Mouse (Mus musculus): Measurements from ENCODE around the gene Snx29. TPM values are rescaled to one million over a fixed set of nuclear protein-coding genes. Genes with fewer than 3 reads are reported as not detected.

Snx29 gene
- polyA plus RNA-seq, 1 experiment from 2014 or later, result 17.4 TPM

- Histone ChIP-seq H3K27ac (no peak within 1 kb of the TSS), H3K36me3 (no peaks in the 10 kb centered on the region), H3K4me3 (replicated peaks) (no peak within 1 kb of the TSS), H3K9ac (replicated peaks) (no peak within 1 kb of the TSS), H3K4me2 (no peak within 1 kb of the TSS), H3K9me3 (no peaks in the 10 kb centered on the region), H3K4me1 (replicated peaks) (peaks cover 9% of the 10 kb centered on the region), H3K27me3 (no peaks in the 10 kb centered on the region)
- no peak for ATAC-seq (ENCODE audit: insufficient number of reproducible peaks, insufficient read depth, low FRiP score, low TSS enrichment, low read depth)
- 77% methylated on average over 7 of the region's 7 CpGs for WGBS
These were observed 9.2 kb upstream of the Snx29 start, which contains the start of gene Tnfrsf17 for GRCm38 (mm10) chr16:11313512-11313911. TSS of gene Tnfrsf17 (plus strand) at chr16:11313812.

- H3K4me2 ChIP-seq, result no peak overlapping the region
- no peak for ATAC-seq (ENCODE audit: insufficient number of reproducible peaks, insufficient read depth, low FRiP score, low TSS enrichment, low read depth)
- 88% methylated on average over 5 of the region's 5 CpGs for WGBS
- H3K4me3 ChIP-seq (replicated peaks), result no peak overlapping the region
- no peaks in the 10 kb centered on the region for H3K9me3 ChIP-seq
- no peaks in the 10 kb centered on the region for H3K36me3 ChIP-seq
- peaks cover 9% of the 10 kb centered on the region for H3K4me1 ChIP-seq (replicated peaks)
- no peak overlapping the region for H3K27ac ChIP-seq
- no peak overlapping the region for H3K9ac ChIP-seq (replicated peaks)
- no peaks in the 10 kb centered on the region for H3K27me3 ChIP-seq
These were observed 6.9 kb upstream of the Snx29 start for GRCm38 (mm10) chr16:11315786-11316320.

GRCm38 (mm10) chr16:11316748-11317147 lies 6.0 kb upstream of the Snx29 start:
- Histone ChIP-seq H3K27me3 (no peaks in the 10 kb centered on the region), H3K9ac (replicated peaks) (no peak overlapping the region), H3K4me2 (no peak overlapping the region), H3K4me3 (replicated peaks) (no peak overlapping the region), H3K4me1 (replicated peaks) (peaks cover 9% of the 10 kb centered on the region), H3K9me3 (no peaks in the 10 kb centered on the region), H3K36me3 (no peaks in the 10 kb centered on the region), H3K27ac (peak overlapping the region; percentile 84)
- WGBS, result 75% methylated on average over 5 of the region's 5 CpGs
- no peak for ATAC-seq (ENCODE audit: insufficient number of reproducible peaks, insufficient read depth, low FRiP score, low TSS enrichment, low read depth)

DNA sequence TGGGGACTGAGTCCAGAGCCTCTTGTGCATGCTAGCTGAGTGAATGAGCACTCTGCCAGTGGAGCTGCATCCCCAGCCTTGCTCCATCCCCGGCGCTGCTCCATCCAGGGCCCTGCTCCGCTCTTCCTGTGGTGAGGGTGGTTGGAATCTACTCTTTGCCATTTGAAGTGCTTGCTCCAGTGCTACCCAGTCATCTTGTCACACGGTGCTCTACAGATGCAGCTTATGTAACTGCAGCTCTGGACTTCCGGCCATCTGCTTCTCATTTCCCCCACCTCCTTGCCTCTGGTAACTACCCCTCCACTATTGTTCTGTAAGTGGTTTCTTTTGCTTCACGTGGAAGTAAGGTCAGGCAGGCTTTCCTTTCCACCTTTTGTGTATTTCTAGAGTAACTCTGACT lies 5.4 kb upstream of the Snx29 start:
- Histone ChIP-seq H3K9ac (replicated peaks) (no peak overlapping the region), H3K4me1 (replicated peaks) (peaks cover 14% of the 10 kb centered on the region), H3K4me3 (replicated peaks) (no peak overlapping the region), H3K27me3 (no peaks in the 10 kb centered on the region), H3K27ac (peak overlapping the region; percentile 84), H3K9me3 (no peaks in the 10 kb centered on the region), H3K4me2 (0 out of 2 replicates have a peak overlapping the region, but pooled peaks have one; percentile 11), H3K36me3 (no peaks in the 10 kb centered on the region)
- WGBS, result 25% methylated on average over 6 of the region's 6 CpGs
- ATAC-seq (ENCODE audit: insufficient number of reproducible peaks, insufficient read depth, low FRiP score, low TSS enrichment, low read depth), result peak; percentile 26; the same call in 1 of the 2 replicates

DNA sequence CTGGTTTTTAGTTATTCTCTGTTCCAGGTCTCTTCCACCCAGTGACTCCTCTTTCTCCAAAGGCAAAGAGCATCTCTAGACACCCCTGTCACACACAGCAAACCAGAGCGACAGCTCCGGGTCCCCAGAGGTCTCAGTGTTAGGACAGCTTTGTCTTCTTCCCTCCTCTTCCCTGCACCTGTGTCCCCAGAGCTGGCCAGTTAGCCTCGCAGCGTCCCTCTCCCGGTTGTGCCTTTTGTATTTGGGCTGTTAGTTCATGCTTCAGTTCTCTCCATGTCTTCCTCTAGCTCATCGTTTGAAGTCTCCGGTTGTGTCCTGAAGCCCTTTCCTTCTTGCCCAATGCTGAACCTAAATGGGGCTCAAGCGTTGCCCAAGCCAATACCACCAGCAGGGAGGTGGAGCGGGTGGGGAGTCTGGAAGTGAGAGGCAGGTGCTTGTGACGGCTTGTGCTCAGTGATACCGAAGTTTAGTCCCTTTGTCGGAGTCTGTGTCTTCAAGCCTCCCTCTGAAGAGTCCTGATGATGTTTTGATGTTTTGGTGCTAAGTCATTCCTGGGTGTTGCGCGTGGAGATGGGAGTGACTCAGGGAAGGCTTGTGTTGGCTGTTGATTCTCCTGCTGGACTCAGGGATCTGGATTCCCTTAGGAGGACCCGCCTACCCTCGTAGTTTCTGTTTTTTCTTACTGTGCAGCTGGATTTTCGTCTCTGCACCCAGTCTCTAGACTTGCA lies 780 bp downstream of the Snx29 start:
- Histone ChIP-seq H3K36me3 (no peaks in the 10 kb centered on the region), H3K9me3 (no peaks in the 10 kb centered on the region), H3K9ac (replicated peaks) (peak overlapping the region; percentile 85), H3K4me1 (replicated peaks) (peaks cover 15% of the 10 kb centered on the region), H3K27me3 (no peaks in the 10 kb centered on the region), H3K27ac (0 out of 2 replicates have a peak overlapping the region, but pooled peaks have one; percentile 81), H3K4me3 (replicated peaks) (peak overlapping the region; percentile 86), H3K4me2 (peak overlapping the region; percentile 93)
- WGBS, result 5% methylated on average over 17 of the region's 17 CpGs
- ATAC-seq (ENCODE audit: insufficient number of reproducible peaks, insufficient read depth, low FRiP score, low TSS enrichment, low read depth), result peak; percentile 23

DNA sequence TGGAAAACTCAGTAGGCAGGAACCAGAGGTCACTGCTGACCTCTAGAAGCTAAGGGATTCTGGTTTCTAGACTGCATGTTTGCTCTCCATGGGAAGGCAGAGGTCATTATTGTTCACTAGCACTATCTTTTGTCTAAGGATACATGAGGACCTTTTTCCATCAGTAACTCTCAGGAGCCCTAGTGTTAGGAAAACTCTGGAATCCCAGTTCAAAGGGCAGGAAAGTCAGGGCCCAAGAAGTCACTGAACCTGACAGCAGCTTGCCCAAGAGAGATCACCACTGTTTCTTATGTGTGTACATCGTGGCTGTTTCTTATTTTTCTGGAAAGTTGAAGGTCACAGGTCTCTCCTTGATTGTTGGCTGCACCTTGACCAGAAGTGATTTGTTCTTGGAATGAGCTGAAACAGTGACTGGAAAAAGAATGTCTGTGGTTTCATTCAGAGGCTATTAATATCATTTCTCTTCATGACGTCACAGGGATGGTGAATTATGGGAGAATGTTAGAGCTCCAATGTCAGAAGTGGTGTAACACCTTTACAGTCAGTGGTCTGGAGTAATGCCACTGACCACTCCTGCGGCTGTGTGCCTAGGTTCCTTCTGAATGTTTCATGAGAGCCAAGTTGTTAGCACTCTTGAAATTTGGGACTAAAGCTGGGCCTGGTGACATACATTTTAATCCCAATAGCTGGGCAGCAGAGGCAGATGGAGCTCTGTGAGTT lies 7.5 kb downstream of the Snx29 start:
- Histone ChIP-seq H3K4me2 (no peak overlapping the region), H3K4me1 (replicated peaks) (no peaks in the 10 kb centered on the region), H3K4me3 (replicated peaks) (no peak overlapping the region), H3K36me3 (0 out of 2 replicates have a peak, but pooled peaks cover 6% of the 10 kb centered on the region), H3K27me3 (no peaks in the 10 kb centered on the region), H3K9me3 (no peaks in the 10 kb centered on the region), H3K9ac (replicated peaks) (no peak overlapping the region), H3K27ac (no peak overlapping the region)
- no peak for ATAC-seq (ENCODE audit: insufficient number of reproducible peaks, insufficient read depth, low FRiP score, low TSS enrichment, low read depth)
- WGBS, result 83% methylated on average over 3 of the region's 3 CpGs

- Histone ChIP-seq H3K4me3 (replicated peaks) (no peak overlapping the region), H3K4me2 (no peak overlapping the region), H3K36me3 (0 out of 2 replicates have a peak, but pooled peaks cover 6% of the 10 kb centered on the region), H3K27me3 (no peaks in the 10 kb centered on the region), H3K27ac (no peak overlapping the region), H3K9me3 (no peaks in the 10 kb centered on the region), H3K9ac (replicated peaks) (no peak overlapping the region), H3K4me1 (replicated peaks) (no peaks in the 10 kb centered on the region)
- WGBS, result 84% methylated on average over 1 of the region's 1 CpGs
- ATAC-seq (ENCODE audit: insufficient number of reproducible peaks, insufficient read depth, low FRiP score, low TSS enrichment, low read depth), result no peak
These were observed 8.3 kb downstream of the Snx29 start for GRCm38 (mm10) chr16:11331030-11331429.

DNA sequence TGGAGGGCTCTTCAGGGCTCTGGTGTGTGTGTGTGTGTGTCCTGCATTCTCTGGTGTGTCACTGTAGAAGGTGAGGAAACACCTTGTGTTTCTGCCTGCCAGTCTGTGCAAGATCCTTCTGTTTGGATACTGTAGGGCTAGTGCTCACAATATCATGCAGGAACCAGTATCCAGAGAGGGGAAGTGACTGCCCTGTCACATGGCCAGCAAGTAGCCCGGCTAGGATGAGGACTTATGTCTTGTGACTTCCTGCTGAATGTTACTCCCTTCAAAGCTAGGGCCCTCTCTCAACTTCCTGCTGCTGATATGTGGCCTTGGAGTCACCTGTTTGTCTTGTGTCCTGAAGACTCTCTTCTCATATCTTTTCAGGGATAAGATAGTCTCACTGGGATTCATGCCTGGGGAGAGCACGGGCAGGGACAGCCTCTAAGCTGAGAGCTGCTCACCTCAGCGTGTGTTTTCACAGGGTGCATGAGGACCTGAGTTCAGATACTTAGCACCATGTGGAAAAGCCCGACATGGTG lies 20.6 kb downstream of the Snx29 start:
- H3K4me1 ChIP-seq (replicated peaks), result no peaks in the 10 kb centered on the region
- H3K9ac ChIP-seq (replicated peaks), result no peak overlapping the region
- H3K36me3 ChIP-seq, result no peaks in the 10 kb centered on the region
- H3K4me2 ChIP-seq, result no peak overlapping the region
- WGBS, result 81% methylated on average over 4 of the region's 4 CpGs
- H3K27me3 ChIP-seq, result no peaks in the 10 kb centered on the region
- H3K9me3 ChIP-seq, result no peaks in the 10 kb centered on the region
- no peak overlapping the region for H3K4me3 ChIP-seq (replicated peaks)
- H3K27ac ChIP-seq, result no peak overlapping the region
- no peak for ATAC-seq (ENCODE audit: insufficient number of reproducible peaks, insufficient read depth, low FRiP score, low TSS enrichment, low read depth)

DNA sequence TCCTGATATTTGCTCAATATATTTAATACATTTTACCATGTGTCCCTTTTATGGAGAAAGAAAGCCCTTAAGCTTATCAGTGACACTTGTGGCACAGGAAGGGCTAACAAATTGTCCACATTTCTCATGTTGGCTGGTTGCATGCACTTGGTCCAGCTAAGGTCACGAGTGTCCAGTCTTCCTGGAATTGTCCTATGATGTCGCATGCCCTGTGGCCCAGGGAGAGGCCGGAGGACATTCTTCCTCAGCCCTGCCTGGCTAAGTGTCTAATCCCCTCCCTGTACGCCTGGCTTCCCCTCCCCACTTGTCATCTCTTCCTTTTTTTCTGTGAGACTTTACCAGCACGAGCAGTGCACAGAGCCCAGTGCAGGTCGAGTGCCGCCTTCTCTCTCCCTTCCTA lies 29.2 kb downstream of the Snx29 start:
- no peak overlapping the region for H3K27ac ChIP-seq
- no peak overlapping the region for H3K9ac ChIP-seq (replicated peaks)
- H3K4me2 ChIP-seq, result no peak overlapping the region
- H3K4me1 ChIP-seq (replicated peaks), result no peaks in the 10 kb centered on the region
- peaks cover 22% of the 10 kb centered on the region for H3K36me3 ChIP-seq
- no peak overlapping the region for H3K4me3 ChIP-seq (replicated peaks)
- H3K27me3 ChIP-seq, result no peaks in the 10 kb centered on the region
- ATAC-seq (ENCODE audit: insufficient number of reproducible peaks, insufficient read depth, low FRiP score, low TSS enrichment, low read depth), result no peak
- WGBS, result 78% methylated on average over 7 of the region's 7 CpGs
- no peaks in the 10 kb centered on the region for H3K9me3 ChIP-seq

DNA sequence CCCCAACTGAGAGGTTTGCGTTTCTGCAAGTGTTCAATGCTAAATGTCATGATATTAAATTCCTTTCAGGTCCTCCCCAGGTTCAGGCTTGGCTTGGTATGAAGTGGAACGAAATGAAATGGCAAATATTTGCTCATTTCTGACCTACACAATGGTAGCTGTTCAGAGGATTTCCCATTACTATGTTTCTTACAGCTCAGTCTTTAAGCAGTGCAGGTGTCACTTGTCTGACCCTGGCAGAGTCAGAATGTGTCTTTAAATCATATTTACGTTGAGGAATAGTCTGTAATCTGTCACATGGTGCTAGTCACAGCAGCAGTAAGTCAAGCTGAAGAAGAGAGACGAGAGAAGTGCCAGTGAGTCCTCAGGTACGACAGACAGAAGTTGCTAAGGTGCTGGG lies 36.5 kb downstream of the Snx29 start:
- Histone ChIP-seq H3K9ac (replicated peaks) (no peak overlapping the region), H3K4me2 (no peak overlapping the region), H3K4me3 (replicated peaks) (no peak overlapping the region), H3K27me3 (no peaks in the 10 kb centered on the region), H3K4me1 (replicated peaks) (no peaks in the 10 kb centered on the region), H3K36me3 (0 out of 2 replicates have a peak, but pooled peaks cover 11% of the 10 kb centered on the region), H3K27ac (no peak overlapping the region), H3K9me3 (no peaks in the 10 kb centered on the region; the same call in 1 of the 2 replicates)
- no peak for ATAC-seq (ENCODE audit: insufficient number of reproducible peaks, insufficient read depth, low FRiP score, low TSS enrichment, low read depth)
- WGBS, result 78% methylated on average over 5 of the region's 5 CpGs

GRCm38 (mm10) chr16:11359919-11360318 lies 37.2 kb downstream of the Snx29 start:
- H3K36me3 ChIP-seq, result 0 out of 2 replicates have a peak, but pooled peaks cover 6% of the 10 kb centered on the region
- 46% methylated on average over 10 of the region's 10 CpGs for WGBS

More at GRCm38 (mm10) chr16:11359919-11360318, 37.2 kb downstream of the Snx29 start:
- no peaks in the 10 kb centered on the region for H3K4me1 ChIP-seq (replicated peaks)
- H3K27me3 ChIP-seq, result no peaks in the 10 kb centered on the region
- H3K27ac ChIP-seq, result no peak overlapping the region
- H3K4me3 ChIP-seq (replicated peaks), result no peak overlapping the region
- H3K9ac ChIP-seq (replicated peaks), result no peak overlapping the region
- ATAC-seq (ENCODE audit: insufficient number of reproducible peaks, insufficient read depth, low FRiP score, low TSS enrichment, low read depth), result no peak
- no peak overlapping the region for H3K4me2 ChIP-seq
- H3K9me3 ChIP-seq, result no peaks in the 10 kb centered on the region; the same call in 1 of the 2 replicates

Data from limb, embryonic 12.5 days (tissue).